Mouse (Mus musculus) forebrain, embryonic 11.5 days (tissue): ENCODE data around the gene Pgc. TPM values are rescaled to one million over a fixed set of nuclear protein-coding genes. Genes with fewer than 3 reads are reported as not detected.

Source experiments
- ATAC-seq: fragments of 200-750 bp; cut with Nextera tagmentation; replicated peaks from 2 replicates; pipeline ENCODE4 v1.8.0; 2017; ENCODE audit warnings: moderate TSS enrichment; ENCODE audit not compliant: low FRiP score
- DNase-seq: peaks from one replicate; pipeline ENCODE4 v3.0.0-alpha.2; 2017; ENCODE audit warnings: low spot score
- H3K27ac ChIP-seq: fragments of 300-500 bp; sonication (generic); 2 replicates; pipeline ENCODE4 v1.5.1; 2014; ENCODE audit warnings: low read depth, low read length
- H3K27me3 ChIP-seq: fragments of 300-500 bp; sonication (generic); 2 replicates; pipeline ENCODE4 v1.6.1; 2014; ENCODE audit warnings: mild to moderate bottlenecking, low read length, mixed read lengths; ENCODE audit not compliant: control insufficient read depth, insufficient read depth
- H3K36me3 ChIP-seq: fragments of 300-500 bp; sonication (generic); 2 replicates; pipeline ENCODE4 v1.6.1; 2014; ENCODE audit warnings: mild to moderate bottlenecking, low read length, moderate library complexity, mixed read lengths; ENCODE audit not compliant: control insufficient read depth, insufficient read depth
- H3K4me1 ChIP-seq: fragments of 300-500 bp; sonication (generic); replicated peaks from 2 replicates; pipeline ENCODE4 v1.6.1; 2014; ENCODE audit warnings: low read length, mixed read lengths; ENCODE audit not compliant: control insufficient read depth, insufficient read depth
- H3K4me2 ChIP-seq: fragments of 300-500 bp; sonication (generic); 2 replicates; pipeline ENCODE4 v1.6.1; 2014; ENCODE audit warnings: low read depth, mild to moderate bottlenecking, low read length, moderate library complexity, mixed read lengths; ENCODE audit not compliant: severe bottlenecking
- H3K4me3 ChIP-seq: fragments of 300-500 bp; sonication (generic); 2 replicates; pipeline ENCODE4 v1.5.1; 2014; ENCODE audit warnings: low read depth, low read length
- H3K9ac ChIP-seq: fragments of 300-500 bp; sonication (generic); 2 replicates; pipeline ENCODE4 v1.6.1; 2014; ENCODE audit warnings: low read length
- H3K9me3 ChIP-seq: fragments of 300-500 bp; sonication (generic); 2 replicates; pipeline ENCODE4 v1.6.1; 2016; ENCODE audit warnings: low read length, mixed read lengths; ENCODE audit not compliant: control insufficient read depth
- WGBS: fragments of 180-500 bp; shearing (Covaris S2); extraction: QIAGEN DNeasy Blood & Tissue Kit; methylation state at CpG from one replicate; pipeline ENCODE4 v1.1.7; 2014; 5-methylcytosine and 5-hydroxymethylcytosine counted together
- polyA plus RNA-seq: library from polyadenylated mRNA; unstranded; fragments of >200 nt; fragmentation: Nextera tagmentation; extraction: Ambion mirVana; gene quantifications from 2 replicates; pipeline ENCODE4 v1.2.1, GENCODE M21; 2014

Gene Pgc
- polyA plus RNA-seq, 1 experiment from 2014 or later = not detected

- no peak for DNase-seq
- 77% methylated on average over 6 of the region's 6 CpGs for WGBS
- Histone ChIP-seq H3K4me2 (no peak overlapping the region), H3K9me3 (no peaks in the 10 kb centered on the region; the same call in 1 of the 2 replicates), H3K36me3 (no peaks in the 10 kb centered on the region), H3K27ac (no peak overlapping the region), H3K9ac (no peak overlapping the region), H3K27me3 (no peaks in the 10 kb centered on the region), H3K4me1 (no peaks in the 10 kb centered on the region), H3K4me3 (no peak overlapping the region)
- ATAC-seq = no peak
Measured at GRCm38 (mm10) chr17:47773604-47774003, 47.0 kb downstream of the Pgc start.

DNA sequence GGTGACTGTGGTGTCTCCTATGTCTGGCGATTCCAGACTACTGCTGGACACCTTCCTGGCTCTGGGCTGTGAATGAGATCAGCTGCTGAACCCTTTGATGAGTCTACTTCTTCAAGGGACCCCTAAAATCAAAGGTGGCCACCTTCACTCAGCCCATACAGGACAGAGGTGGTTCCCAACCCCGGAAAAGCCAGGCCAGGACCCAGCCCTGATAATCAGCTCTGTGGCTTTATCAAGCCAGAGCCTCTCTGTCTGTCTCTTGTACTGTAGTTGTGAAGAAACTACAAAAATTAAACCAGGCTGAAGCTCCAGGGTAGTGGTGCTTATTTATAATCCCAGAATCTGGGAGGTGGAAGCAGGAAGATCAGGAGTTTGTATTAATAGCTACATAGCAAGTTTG, 50.5 kb downstream of the Pgc start:
- no peak for ATAC-seq
- Histone ChIP-seq H3K4me3 (no peak overlapping the region), H3K27me3 (no peaks in the 10 kb centered on the region), H3K9me3 (no peaks in the 10 kb centered on the region; the same call in 1 of the 2 replicates), H3K4me2 (no peak overlapping the region), H3K9ac (no peak overlapping the region), H3K36me3 (no peaks in the 10 kb centered on the region), H3K27ac (no peak overlapping the region), H3K4me1 (no peaks in the 10 kb centered on the region)
- DNase-seq = no peak
- 69% methylated on average over 2 of the region's 2 CpGs for WGBS

GRCm38 (mm10) chr17:47780470-47780869, 53.8 kb downstream of the Pgc start:
- whole genome bisulfite sequencing = 86% methylated on average over 10 of the region's 10 CpGs
- Histone ChIP-seq H3K4me3 (no peak overlapping the region), H3K27ac (no peak overlapping the region), H3K9me3 (no peaks in the 10 kb centered on the region), H3K4me1 (no peaks in the 10 kb centered on the region), H3K27me3 (no peaks in the 10 kb centered on the region), H3K4me2 (no peak overlapping the region), H3K36me3 (no peaks in the 10 kb centered on the region), H3K9ac (no peak overlapping the region)
- DNase-seq (no peak), ATAC-seq (no peak)

DNA sequence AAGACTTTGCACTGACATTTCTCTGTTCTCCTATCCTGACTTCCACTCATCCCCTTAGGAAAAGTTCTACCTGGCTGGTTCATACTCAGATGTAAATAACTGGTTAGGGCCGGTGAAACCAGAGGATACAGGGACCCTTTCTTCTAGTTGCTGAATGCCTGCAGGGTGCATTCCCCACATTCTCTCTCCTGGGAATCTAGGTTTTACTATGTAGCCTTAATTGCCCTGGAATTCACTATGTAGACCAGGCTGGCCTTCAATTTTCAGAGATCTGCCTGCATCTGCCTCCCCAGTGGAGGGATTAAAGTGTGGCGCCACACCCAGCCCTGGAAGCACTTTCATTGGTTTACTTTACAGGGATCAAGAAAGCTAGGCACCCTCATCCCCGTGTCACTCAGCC, 55.8 kb downstream of the Pgc start:
- H3K9ac ChIP-seq = no peak overlapping the region
- H3K4me2 ChIP-seq = no peak overlapping the region
- no peak overlapping the region for H3K4me3 ChIP-seq
- no peak overlapping the region for H3K27ac ChIP-seq
- ATAC-seq (no peak), DNase-seq (no peak)
- WGBS = 81% methylated on average over 3 of the region's 3 CpGs
- H3K9me3 ChIP-seq = no peaks in the 10 kb centered on the region
- H3K27me3 ChIP-seq = no peaks in the 10 kb centered on the region
- no peaks in the 10 kb centered on the region for H3K36me3 ChIP-seq
- no peaks in the 10 kb centered on the region for H3K4me1 ChIP-seq

GRCm38 (mm10) chr17:47783445-47784223, 57.0 kb downstream of the Pgc start:
- DNase-seq (no peak), ATAC-seq (no peak)
- Histone ChIP-seq H3K27me3 (no peaks in the 10 kb centered on the region), H3K36me3 (no peaks in the 10 kb centered on the region), H3K4me2 (no peak overlapping the region), H3K9me3 (no peaks in the 10 kb centered on the region), H3K4me3 (no peak overlapping the region), H3K9ac (no peak overlapping the region), H3K27ac (no peak overlapping the region), H3K4me1 (peaks cover 3% of the 10 kb centered on the region; the same call in 1 of the 2 replicates)
- WGBS = 82% methylated on average over 8 of the region's 8 CpGs

Other genes starting within 250 kb of the Pgc start
- 29.6 and 32.2 TPM in 2 replicates for gene Taf8, start 224.6 kb upstream of the Pgc start, polyA plus RNA-seq
- gene Ccnd3, start 221.8 kb upstream of the Pgc start, polyA plus RNA-seq = 253 and 286 TPM in 2 replicates
- gene Bysl, start 115.3 kb upstream of the Pgc start, polyA plus RNA-seq = 34.6 and 37.3 TPM in 2 replicates
- gene Med20, start 115.3 kb upstream of the Pgc start, polyA plus RNA-seq = 44.5 and 45.5 TPM in 2 replicates
- 2.4 and 3.6 TPM in 2 replicates for gene Gm20517, start 115.3 kb upstream of the Pgc start, polyA plus RNA-seq
- gene Usp49, start 96.2 kb upstream of the Pgc start, polyA plus RNA-seq = 7.2 and 8.1 TPM in 2 replicates
- gene Tomm6, start 38.5 kb upstream of the Pgc start, polyA plus RNA-seq = 326 and 354 TPM in 2 replicates
- gene Frs3, start 37.8 kb upstream of the Pgc start, polyA plus RNA-seq = 8.3 and 8.4 TPM in 2 replicates
- 1.4 and 1.6 TPM in 2 replicates for gene Gm21981, start 32.4 kb upstream of the Pgc start, polyA plus RNA-seq
- 0.80 and 1.3 TPM in 2 replicates for gene Prickle4, start 32.1 kb upstream of the Pgc start, polyA plus RNA-seq
- 1.9 and 3.3 TPM in 2 replicates for gene Tfeb, start 10.2 kb downstream of the Pgc start, polyA plus RNA-seq
- 20.6 and 23.6 TPM in 2 replicates for gene Mdfi, start 107.8 kb downstream of the Pgc start, polyA plus RNA-seq
- gene Foxp4, start 197.8 kb downstream of the Pgc start, polyA plus RNA-seq = 26.1 and 27.8 TPM in 2 replicates